Mouse (Mus musculus) E14TG2a.4 (cell line): ENCODE data around the gene Galr2.
A peak's percentile ranks its signal among the peaks of the same experiment; 100 is the strongest.
"Not testable (repeated sequence)": the region's sequence is repeated elsewhere in the genome, so short reads cannot be mapped to it uniquely, and the experiment has no call there.

ENCODE experiments used
- H3K27me3 ChIP-seq: 2 replicates; pipeline ENCODE4 v1.6.1; 2014; ENCODE audit warnings: low read length, control low read depth; ENCODE audit not compliant: insufficient read depth
- H3K36me3 ChIP-seq: 2 replicates; pipeline ENCODE4 v1.6.1; 2014; ENCODE audit warnings: low read length, control low read depth; ENCODE audit not compliant: insufficient read depth
- H3K4me1 ChIP-seq: replicated peaks from 2 replicates; pipeline ENCODE4 v1.6.1; 2014; ENCODE audit warnings: low read depth, low read length, control low read depth
- H3K4me3 ChIP-seq: replicated peaks from 2 replicates; pipeline ENCODE4 v1.5.1; 2014; ENCODE audit warnings: mild to moderate bottlenecking, low read length
- H3K9me3 ChIP-seq: 2 replicates; pipeline ENCODE4 v1.6.1; 2014; ENCODE audit warnings: low read length, control low read depth
- CTCF ChIP-seq: conservative IDR thresholded peaks from 2 replicates; pipeline ENCODE4 v1.5.1; 2014; ENCODE audit warnings: low read length
- NANOG ChIP-seq: IDR thresholded peaks from 2 replicates; pipeline ENCODE4 v1.6.1; 2014; ENCODE audit warnings: borderline replicate concordance, low read length, mixed read lengths
- POU5F1 ChIP-seq: IDR thresholded peaks from 2 replicates; pipeline ENCODE4 v1.6.1; 2014; ENCODE audit warnings: low read length, borderline replicate concordance

Galr2 gene

DNA sequence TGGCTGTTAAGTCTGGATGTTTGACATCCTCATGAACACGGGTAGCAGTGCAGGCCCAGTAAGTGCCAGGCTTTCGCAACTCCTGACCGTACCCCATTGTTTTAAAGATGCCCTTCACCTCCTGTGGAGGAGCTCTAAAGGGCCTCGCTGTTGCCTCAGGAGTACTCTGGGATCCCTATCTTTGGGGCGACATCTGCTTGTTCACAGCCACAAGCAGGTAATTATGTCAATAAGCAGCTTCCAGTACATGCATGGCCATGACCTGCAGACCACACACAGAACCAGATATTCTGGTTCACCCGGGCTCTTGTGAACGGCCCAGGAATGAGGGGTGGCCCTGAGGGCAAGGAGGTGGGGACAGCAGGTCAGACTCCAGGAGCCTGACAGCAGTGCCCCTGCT, 20.5 kb upstream of the Galr2 start:
- Histone ChIP-seq H3K36me3 (peaks cover 93% of the 10 kb centered on the region), H3K27me3 (no peaks in the 10 kb centered on the region), H3K4me1 (peaks cover 8% of the 10 kb centered on the region), H3K9me3 (no peaks in the 10 kb centered on the region), H3K4me3 (no peak overlapping the region)
- no peak for TF ChIP-seq POU5F1
- no peak for TF ChIP-seq CTCF
- TF ChIP-seq NANOG: no peak

GRCm38 (mm10) chr11:116265352-116265751, 15.4 kb upstream of the Galr2 start:
- H3K36me3 ChIP-seq: peaks cover 99% of the 10 kb centered on the region
- no peak overlapping the region for H3K4me3 ChIP-seq
- H3K27me3 ChIP-seq: no peaks in the 10 kb centered on the region
- TF ChIP-seq NANOG: no peak
- no peak for TF ChIP-seq CTCF
- TF ChIP-seq POU5F1: no peak
- H3K9me3 ChIP-seq: no peaks in the 10 kb centered on the region
- H3K4me1 ChIP-seq: peaks cover 24% of the 10 kb centered on the region

DNA sequence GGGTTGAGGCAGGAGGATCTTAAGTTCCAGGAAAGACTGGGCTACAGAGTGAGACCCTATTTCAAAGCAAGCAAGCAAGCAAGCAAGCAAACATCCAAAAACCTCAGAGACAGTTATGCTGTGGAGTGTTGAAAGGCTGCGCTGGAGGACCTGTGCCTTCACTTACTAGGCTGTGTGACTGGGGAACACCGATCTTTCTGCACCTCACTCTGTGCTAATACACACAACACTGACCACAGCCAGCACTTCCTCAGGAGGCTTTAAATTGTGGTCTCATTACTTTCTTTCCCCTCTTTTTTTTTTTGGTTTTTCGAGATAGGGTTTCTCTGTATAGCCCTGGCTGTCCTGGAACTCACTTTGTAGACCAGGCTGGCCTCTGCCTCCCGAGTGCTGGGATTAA, 14.9 kb upstream of the Galr2 start:
- Histone ChIP-seq H3K36me3 (peaks cover 99% of the 10 kb centered on the region), H3K4me3 (no peak overlapping the region), H3K27me3 (no peaks in the 10 kb centered on the region), H3K9me3 (no peaks in the 10 kb centered on the region), H3K4me1 (peaks cover 28% of the 10 kb centered on the region)
- TF ChIP-seq POU5F1 (no peak), NANOG (no peak), CTCF (no peak)

DNA sequence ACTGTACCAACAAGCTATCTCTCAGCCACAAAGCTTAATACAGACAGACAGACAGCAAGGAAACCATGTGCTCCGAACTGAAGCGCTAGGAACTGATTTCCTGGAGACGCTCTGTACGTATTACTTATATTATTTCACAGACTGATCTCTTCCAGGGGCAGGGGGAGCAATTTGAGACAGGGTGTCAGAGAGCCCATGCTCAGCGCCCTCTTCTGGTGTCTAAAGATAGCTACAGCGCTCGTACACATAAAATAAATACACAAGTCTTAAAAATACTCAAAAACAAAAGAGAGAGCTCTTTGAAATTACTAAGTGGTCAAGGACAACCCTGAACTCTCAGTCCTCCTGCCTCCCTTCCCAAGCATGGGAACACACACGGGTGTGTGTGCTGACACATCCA, 13.1 kb upstream of the Galr2 start:
- no peaks in the 10 kb centered on the region for H3K27me3 ChIP-seq
- H3K9me3 ChIP-seq: no peaks in the 10 kb centered on the region
- peak; percentile 58 for TF ChIP-seq CTCF
- TF ChIP-seq POU5F1: no peak
- H3K4me3 ChIP-seq: no peak overlapping the region
- peaks cover 96% of the 10 kb centered on the region for H3K36me3 ChIP-seq
- peaks cover 44% of the 10 kb centered on the region for H3K4me1 ChIP-seq

GRCm38 (mm10) chr11:116268313-116268712, 12.4 kb upstream of the Galr2 start:
- Histone ChIP-seq H3K27me3 (no peaks in the 10 kb centered on the region), H3K36me3 (peaks cover 91% of the 10 kb centered on the region), H3K4me1 (peaks cover 51% of the 10 kb centered on the region), H3K4me3 (no peak overlapping the region), H3K9me3 (no peaks in the 10 kb centered on the region)
- TF ChIP-seq CTCF: no peak
- TF ChIP-seq POU5F1: no peak
- TF ChIP-seq NANOG: no peak

- Histone ChIP-seq H3K4me1 (peaks cover 55% of the 10 kb centered on the region), H3K27me3 (no peaks in the 10 kb centered on the region), H3K4me3 (no peak overlapping the region), H3K36me3 (peaks cover 78% of the 10 kb centered on the region), H3K9me3 (no peaks in the 10 kb centered on the region)
- TF ChIP-seq POU5F1 (no peak), CTCF (no peak), NANOG (no peak)
Observed at GRCm38 (mm10) chr11:116269560-116269959, 11.2 kb upstream of the Galr2 start.

GRCm38 (mm10) chr11:116272589-116273468, 7.9 kb upstream of the Galr2 start:
- no peak for TF ChIP-seq CTCF
- H3K9me3 ChIP-seq: no peaks in the 10 kb centered on the region
- H3K27me3 ChIP-seq: no peaks in the 10 kb centered on the region
- H3K4me1 ChIP-seq: peaks cover 52% of the 10 kb centered on the region
- peaks cover 46% of the 10 kb centered on the region for H3K36me3 ChIP-seq
- H3K4me3 ChIP-seq: peak overlapping the region; percentile 92

- Histone ChIP-seq H3K9me3 (no peaks in the 10 kb centered on the region), H3K36me3 (peaks cover 39% of the 10 kb centered on the region), H3K27me3 (no peaks in the 10 kb centered on the region), H3K4me3 (peak overlapping the region; percentile 92), H3K4me1 (peaks cover 48% of the 10 kb centered on the region)
- no peak for TF ChIP-seq CTCF
- no peak for TF ChIP-seq NANOG
- no peak for TF ChIP-seq POU5F1
Observed at GRCm38 (mm10) chr11:116273469-116274044, 7.2 kb upstream of the Galr2 start.

DNA sequence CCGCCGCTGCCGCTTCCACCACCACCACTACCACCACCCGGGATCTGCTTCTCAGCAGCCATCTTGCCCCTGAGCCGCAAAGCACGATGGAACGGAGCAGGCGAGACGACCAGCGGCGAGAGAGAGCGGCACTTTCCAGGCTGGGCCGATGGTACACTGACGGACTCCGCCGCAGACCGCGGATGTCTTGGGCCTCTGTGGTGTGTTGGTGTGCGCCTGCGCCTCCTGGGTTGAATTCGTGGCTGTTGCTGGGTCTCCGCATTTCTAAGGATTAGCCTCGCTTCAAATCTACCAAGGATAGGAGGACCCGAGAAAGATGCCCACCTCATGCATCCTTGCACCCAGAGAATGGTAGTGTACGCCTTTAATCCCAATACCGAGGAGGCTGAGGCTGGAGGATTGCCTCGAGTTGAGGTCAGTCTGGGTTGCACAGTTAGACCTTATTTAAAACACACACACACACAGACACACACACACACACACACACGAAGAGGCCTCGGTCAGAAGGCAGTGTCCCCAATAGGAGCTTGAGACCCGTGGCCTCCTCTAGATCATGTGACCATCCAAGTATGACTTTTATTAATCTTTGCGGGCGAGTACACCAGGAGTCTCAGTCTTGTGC, 6.6 kb upstream of the Galr2 start, which contains the start of gene Srp68:
TSS of gene Srp68 (minus strand) at position 173 of the 622 bp plus-strand sequence.
- peaks cover 48% of the 10 kb centered on the region for H3K4me1 ChIP-seq
- no peak for TF ChIP-seq CTCF
- TF ChIP-seq POU5F1: no peak
- TF ChIP-seq NANOG: no peak
- peak within 1 kb of the TSS; percentile 92 for H3K4me3 ChIP-seq
- H3K9me3 ChIP-seq: no peaks in the 10 kb centered on the region
- H3K36me3 ChIP-seq: peaks cover 33% of the 10 kb centered on the region
- H3K27me3 ChIP-seq: peaks cover 2% of the 10 kb centered on the region; the same call in 1 of the 2 replicates

DNA sequence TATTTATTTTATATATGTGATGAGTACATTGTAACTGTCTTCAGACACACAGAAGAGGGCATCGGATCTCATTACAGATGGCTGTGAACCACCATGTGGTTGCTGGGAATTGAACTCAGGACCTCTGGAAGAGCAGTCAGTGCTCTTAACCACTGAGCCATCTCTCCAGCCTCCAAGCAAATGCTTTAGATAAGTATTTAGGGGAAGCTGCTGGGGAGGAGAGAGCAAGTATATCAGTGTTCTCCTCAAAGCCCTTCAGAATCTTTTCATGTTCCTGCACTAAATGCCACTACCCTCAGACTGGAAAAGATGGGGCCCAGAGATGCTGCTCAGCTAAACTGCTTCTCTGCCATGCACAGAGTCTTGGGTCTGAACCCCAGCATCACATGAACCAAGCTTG, 3.6 kb upstream of the Galr2 start:
- Histone ChIP-seq H3K27me3 (peaks cover 29% of the 10 kb centered on the region), H3K4me1 (peaks cover 42% of the 10 kb centered on the region)
- H3K36me3 ChIP-seq, H3K9me3 ChIP-seq, H3K4me3 ChIP-seq: not testable (repeated sequence)
